8 mouse cellular contexts compared by ENCODE assay signal in genomic region chr2:165886482-165886856, GRCm38 (mm10). TPM values are rescaled to one million over a fixed set of nuclear protein-coding genes. Genes with fewer than 3 reads are reported as not detected.
DNase-seq lines count a peak whose midpoint lies in the region; ATAC-seq and TF ChIP-seq lines count a peak whose summit lies in the region.

No protein-coding gene starts in this region.

- DNase-seq in ovary, adult 18-20 months (ENCODE audit: low spot score), result peak; percentile 77
- DNase-seq in ovary, postnatal 14 days (ENCODE audit: low spot score), result no peak
- DNase-seq in cerebellum, adult 2 months, result peak; percentile 68 to 79
- DNase-seq in thymus, postnatal 36 days, result no peak
- no peak for DNase-seq in spleen, adult 18-20 months

- WGBS in cerebellum, adult 2 months, result 5% methylated on average over 3 of the region's 3 CpGs
- WGBS in heart, embryonic 11.5 days (ENCODE audit: insufficient replicate concordance), result 4% methylated on average over 3 of the region's 3 CpGs
- whole genome bisulfite sequencing in kidney, embryonic 16.5 days, result 10% methylated on average over 3 of the region's 3 CpGs
- 4% methylated on average over 3 of the region's 3 CpGs for WGBS in midbrain, embryonic 15.5 days

- ATAC-seq in heart, embryonic 11.5 days (replicated peaks; ENCODE audit: insufficient number of reproducible peaks, low FRiP score, low TSS enrichment), result no peak
- ATAC-seq in kidney, embryonic 16.5 days (ENCODE audit: low FRiP score, low TSS enrichment), result peak; percentile 21; the same call in 1 of the 2 replicates
- no peak for ATAC-seq in midbrain, embryonic 15.5 days (replicated peaks)

- H3K9me3 ChIP-seq in heart, embryonic 11.5 days (replicated peaks; ENCODE audit: control insufficient read depth, low read length), result no peaks in the 10 kb centered on the region
- no peaks in the 10 kb centered on the region for H3K9me3 ChIP-seq in kidney, embryonic 16.5 days (ENCODE audit: low read length)
- H3K9me3 ChIP-seq in midbrain, embryonic 15.5 days, result no peaks in the 10 kb centered on the region

- no peak overlapping the region for H3K4me3 ChIP-seq in cerebellum, adult 2 months (replicated peaks; ENCODE audit: insufficient read depth, low read depth, low read length)
- no peak overlapping the region for H3K4me3 ChIP-seq in heart, embryonic 11.5 days (ENCODE audit: low read depth, low read length)
- H3K4me3 ChIP-seq in kidney, embryonic 16.5 days (ENCODE audit: low read length), result no peak overlapping the region
- H3K4me3 ChIP-seq in midbrain, embryonic 15.5 days, result no peak overlapping the region

- no peaks in the 10 kb centered on the region for H3K36me3 ChIP-seq in heart, embryonic 11.5 days (ENCODE audit: control insufficient read depth, insufficient read depth, low read length)
- H3K36me3 ChIP-seq in kidney, embryonic 16.5 days (ENCODE audit: insufficient read depth, low read length), result no peaks in the 10 kb centered on the region
- no peaks in the 10 kb centered on the region for H3K36me3 ChIP-seq in midbrain, embryonic 15.5 days (replicated peaks)

- peak overlapping the region; percentile 88 for H3K9ac ChIP-seq in heart, embryonic 11.5 days (ENCODE audit: low read depth, low read length)
- peak overlapping the region; percentile 74 for H3K9ac ChIP-seq in kidney, embryonic 16.5 days (replicated peaks; ENCODE audit: low read length)
- no peak overlapping the region for H3K9ac ChIP-seq in midbrain, embryonic 15.5 days

- TF ChIP-seq CTCF in cerebellum, adult 2 months (IDR thresholded peaks at IDR 0.05; ENCODE audit: borderline replicate concordance, insufficient read depth, low read depth, low read length), result no peak

- no peaks in the 10 kb centered on the region for H3K27me3 ChIP-seq in cerebellum, adult 2 months (ENCODE audit: control insufficient read depth, insufficient read depth, low read length)
- no peaks in the 10 kb centered on the region for H3K27me3 ChIP-seq in heart, embryonic 11.5 days (ENCODE audit: control insufficient read depth, insufficient read depth, low read length)
- no peaks in the 10 kb centered on the region for H3K27me3 ChIP-seq in kidney, embryonic 16.5 days (ENCODE audit: insufficient read depth, low read length)
- no peaks in the 10 kb centered on the region for H3K27me3 ChIP-seq in midbrain, embryonic 15.5 days (replicated peaks)

- peak overlapping the region; percentile 90 for H3K27ac ChIP-seq in cerebellum, adult 2 months (ENCODE audit: insufficient read depth, low read length)
- H3K27ac ChIP-seq in heart, embryonic 11.5 days (ENCODE audit: low read depth, low read length), result peak overlapping the region; percentile 100
- H3K27ac ChIP-seq in kidney, embryonic 16.5 days (ENCODE audit: low read length), result peak overlapping the region; percentile 100
- H3K27ac ChIP-seq in midbrain, embryonic 15.5 days, result peak overlapping the region; percentile 100

- TF ChIP-seq POLR2A in cerebellum, adult 2 months (IDR thresholded peaks at IDR 0.05; ENCODE audit: borderline replicate concordance, insufficient read depth, low read length), result no peak

- peak overlapping the region; percentile 43 for H3K4me2 ChIP-seq in heart, embryonic 11.5 days
- peak overlapping the region; percentile 11; the same call in 1 of the 2 replicates for H3K4me2 ChIP-seq in kidney, embryonic 16.5 days (replicated peaks; ENCODE audit: low read depth, low read length)
- no peak overlapping the region for H3K4me2 ChIP-seq in midbrain, embryonic 15.5 days

- peaks cover 77% of the 10 kb centered on the region for H3K4me1 ChIP-seq in cerebellum, adult 2 months (ENCODE audit: control insufficient read depth, insufficient read depth, low read length)
- H3K4me1 ChIP-seq in heart, embryonic 11.5 days (ENCODE audit: control insufficient read depth, insufficient read depth, low read length), result peaks cover 87% of the 10 kb centered on the region
- peaks cover 86% of the 10 kb centered on the region for H3K4me1 ChIP-seq in kidney, embryonic 16.5 days (ENCODE audit: insufficient read depth, low read length)
- peaks cover 78% of the 10 kb centered on the region for H3K4me1 ChIP-seq in midbrain, embryonic 15.5 days

RNA-seq across cellular contexts. Expression of gene Zmynd8, which starts 12.3 kb away (rescaled TPM):
- 85.5 and 86.6 TPM in 2 replicates for polyA plus RNA-seq in cerebellum, adult 2 months (2012; rRNA removed)
- polyA plus RNA-seq in heart, embryonic 11.5 days (2014; fragmentation: Nextera tagmentation; extraction: Ambion mirVana), result 39.6 and 47.6 TPM in 2 replicates
- 58.2 and 69.4 TPM in 2 replicates for polyA plus RNA-seq in kidney, embryonic 16.5 days (2015; fragmentation: Nextera tagmentation; extraction: Ambion mirVana)
- polyA plus RNA-seq in midbrain, embryonic 15.5 days (2015; fragmentation: Nextera tagmentation; extraction: Ambion mirVana), result 89.8 and 93.3 TPM in 2 replicates

Comparison
In these comparisons a context has a peak if more than half of its experiments do, and no peak if none do; other contexts are left out.
1. DNase-seq: peak in ovary, adult 18-20 months (single experiment) and cerebellum, adult 2 months (2 of 2); none in ovary, postnatal 14 days (single experiment), thymus, postnatal 36 days (0 of 2) and spleen, adult 18-20 months (0 of 2).
2. Peak in every context shown above with its lines, with median percentiles within 50 percentile points of each other: H3K27ac ChIP-seq.